Mouse (Mus musculus): Measurements from ENCODE around the gene Vps13d. TPM values are rescaled to one million over a fixed set of nuclear protein-coding genes. Genes with fewer than 3 reads are reported as not detected.

Vps13d gene
- polyA plus RNA-seq, 1 experiment from 2014 or later: 8.9 TPM

DNA sequence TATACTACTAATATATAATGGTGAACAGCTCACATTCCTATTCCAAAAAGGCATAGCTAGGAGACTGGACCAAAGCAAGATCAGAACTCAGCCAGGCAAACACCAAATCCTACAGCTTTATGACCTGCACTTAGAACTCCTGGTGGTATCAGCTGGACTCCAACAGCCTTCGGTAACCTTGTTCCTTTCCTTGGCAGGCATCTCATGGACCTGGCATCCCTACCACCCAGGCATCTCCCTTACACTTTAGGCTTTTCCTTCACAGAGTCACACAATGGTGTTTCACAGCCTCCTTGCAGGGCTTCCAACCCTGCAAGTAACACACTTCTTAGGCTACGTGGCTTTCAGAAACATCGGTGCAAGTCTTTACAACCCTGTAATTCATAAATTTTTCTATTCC is 226.4 kb downstream of the Vps13d start:
- Histone ChIP-seq H3K4me1 (ENCODE audit: control insufficient read depth, insufficient read depth, low read length) (no peaks in the 10 kb centered on the region; the same call in 1 of the 2 replicates), H3K4me3 (ENCODE audit: low read depth, low read length) (no peak overlapping the region), H3K36me3 (ENCODE audit: control insufficient read depth, insufficient read depth, low read length) (no peaks in the 10 kb centered on the region), H3K4me2 (ENCODE audit: low read length) (no peak overlapping the region), H3K9me3 (replicated peaks; ENCODE audit: control insufficient read depth, low read length, poor library complexity, severe bottlenecking) (no peaks in the 10 kb centered on the region), H3K27me3 (ENCODE audit: control insufficient read depth, insufficient read depth, low read depth, low read length) (no peaks in the 10 kb centered on the region), H3K27ac (ENCODE audit: low read length) (no peak overlapping the region), H3K9ac (ENCODE audit: low read depth, low read length) (no peak overlapping the region)
- WGBS: 93% methylated on average over 3 of the region's 3 CpGs
- ATAC-seq: no peak

- ATAC-seq: no peak
- H3K4me3 ChIP-seq (ENCODE audit: low read depth, low read length): no peak overlapping the region
- H3K9me3 ChIP-seq (replicated peaks; ENCODE audit: control insufficient read depth, low read length, poor library complexity, severe bottlenecking): no peaks in the 10 kb centered on the region
- 75% methylated on average over 2 of the region's 2 CpGs for WGBS
- no peaks in the 10 kb centered on the region for H3K36me3 ChIP-seq (ENCODE audit: control insufficient read depth, insufficient read depth, low read length)
- H3K27me3 ChIP-seq (ENCODE audit: control insufficient read depth, insufficient read depth, low read depth, low read length): no peaks in the 10 kb centered on the region
- H3K9ac ChIP-seq (ENCODE audit: low read depth, low read length): no peak overlapping the region
- H3K27ac ChIP-seq (ENCODE audit: low read length): no peak overlapping the region
- H3K4me1 ChIP-seq (ENCODE audit: control insufficient read depth, insufficient read depth, low read length): no peaks in the 10 kb centered on the region; the same call in 1 of the 2 replicates
- no peak overlapping the region for H3K4me2 ChIP-seq (ENCODE audit: low read length)
These were observed 229.6 kb downstream of the Vps13d start for GRCm38 (mm10) chr4:144965255-144965654.

- Histone ChIP-seq H3K4me3 (ENCODE audit: low read depth, low read length) (no peak overlapping the region), H3K4me2 (ENCODE audit: low read length) (no peak overlapping the region)
- WGBS: 56% methylated on average over 3 of the region's 3 CpGs
These were observed 233.1 kb downstream of the Vps13d start for GRCm38 (mm10) chr4:144961696-144962095.

DNA sequence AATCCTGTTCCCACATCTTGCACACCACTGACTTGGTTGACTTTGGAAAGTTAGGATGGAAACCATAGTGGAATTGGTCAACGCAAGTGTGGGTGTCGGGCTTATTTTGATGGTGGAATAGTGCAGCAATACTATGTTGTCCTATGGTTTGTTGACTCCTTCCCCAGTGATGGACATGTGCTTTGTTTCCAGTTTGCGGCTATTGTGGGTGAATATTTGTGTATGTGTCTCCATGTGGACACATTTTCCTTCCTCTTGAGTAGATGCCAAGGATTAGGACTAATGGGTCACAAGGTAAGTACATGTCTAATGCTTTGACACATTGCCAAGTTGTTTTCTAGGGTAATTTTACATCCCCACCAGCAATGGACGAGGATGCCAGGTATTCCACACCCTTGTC is 233.6 kb downstream of the Vps13d start:
- 80% methylated on average over 4 of the region's 4 CpGs for WGBS
- no peak for ATAC-seq
- Histone ChIP-seq H3K4me2 (ENCODE audit: low read length) (no peak overlapping the region), H3K27me3 (ENCODE audit: control insufficient read depth, insufficient read depth, low read depth, low read length) (no peaks in the 10 kb centered on the region), H3K36me3 (ENCODE audit: control insufficient read depth, insufficient read depth, low read length) (no peaks in the 10 kb centered on the region), H3K27ac (ENCODE audit: low read length) (no peak overlapping the region), H3K9me3 (replicated peaks; ENCODE audit: control insufficient read depth, low read length, poor library complexity, severe bottlenecking) (no peaks in the 10 kb centered on the region), H3K9ac (ENCODE audit: low read depth, low read length) (no peak overlapping the region), H3K4me3 (ENCODE audit: low read depth, low read length) (no peak overlapping the region), H3K4me1 (ENCODE audit: control insufficient read depth, insufficient read depth, low read length) (no peaks in the 10 kb centered on the region; the same call in 1 of the 2 replicates)

More at GRCm38 (mm10) chr4:144961696-144962095, 233.1 kb downstream of the Vps13d start:
- H3K27me3 ChIP-seq (ENCODE audit: control insufficient read depth, insufficient read depth, low read depth, low read length): no peaks in the 10 kb centered on the region
- H3K27ac ChIP-seq (ENCODE audit: low read length): no peak overlapping the region
- H3K9ac ChIP-seq (ENCODE audit: low read depth, low read length): no peak overlapping the region
- no peaks in the 10 kb centered on the region for H3K36me3 ChIP-seq (ENCODE audit: control insufficient read depth, insufficient read depth, low read length)
- no peaks in the 10 kb centered on the region for H3K9me3 ChIP-seq (replicated peaks; ENCODE audit: control insufficient read depth, low read length, poor library complexity, severe bottlenecking)
- H3K4me1 ChIP-seq (ENCODE audit: control insufficient read depth, insufficient read depth, low read length): no peaks in the 10 kb centered on the region; the same call in 1 of the 2 replicates
- no peak for ATAC-seq

DNA sequence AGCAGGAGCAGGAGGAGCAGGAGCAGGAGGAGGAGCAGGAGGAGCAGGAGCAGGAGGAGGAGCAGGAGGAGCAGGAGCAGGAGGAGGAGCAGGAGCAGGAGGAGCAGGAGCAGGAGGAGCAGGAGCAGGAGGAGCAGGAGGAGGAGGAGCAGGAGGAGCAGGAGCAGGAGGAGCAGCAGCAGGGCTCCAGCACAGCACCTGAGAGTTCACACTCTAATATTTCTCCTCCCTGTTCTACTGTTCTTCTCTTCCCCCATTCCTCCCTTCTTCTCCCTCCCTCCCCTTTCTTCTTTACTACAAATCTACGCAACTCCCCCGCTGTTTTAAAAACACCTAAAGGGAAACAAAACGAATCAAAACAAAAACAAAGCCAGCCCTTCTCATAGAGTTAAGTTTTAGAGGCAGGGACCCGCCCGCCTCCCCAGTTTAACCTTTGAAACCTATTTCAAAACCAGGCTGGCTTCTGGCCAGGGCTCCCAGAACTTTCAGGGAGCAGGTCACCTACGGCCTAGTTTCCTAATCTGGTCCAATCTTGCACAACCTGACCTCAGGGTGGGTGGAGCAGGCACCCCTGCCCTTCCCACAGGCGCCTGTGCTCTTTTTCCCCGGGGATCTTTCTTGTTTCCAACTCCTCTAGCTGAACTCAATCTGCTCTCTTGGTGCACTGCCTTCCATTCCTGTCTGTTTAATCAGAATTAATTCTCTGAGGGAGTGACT is 234.5 kb downstream of the Vps13d start:
- no peak overlapping the region for H3K27ac ChIP-seq (ENCODE audit: low read length)
- ATAC-seq: no peak
- WGBS: 63% methylated on average over 8 of the region's 8 CpGs
- no peak overlapping the region for H3K4me3 ChIP-seq (ENCODE audit: low read depth, low read length)
- H3K36me3 ChIP-seq (ENCODE audit: control insufficient read depth, insufficient read depth, low read length): no peaks in the 10 kb centered on the region
- H3K4me2 ChIP-seq (ENCODE audit: low read length): no peak overlapping the region
- H3K4me1 ChIP-seq (ENCODE audit: control insufficient read depth, insufficient read depth, low read length): no peaks in the 10 kb centered on the region; the same call in 1 of the 2 replicates
- H3K27me3 ChIP-seq (ENCODE audit: control insufficient read depth, insufficient read depth, low read depth, low read length): no peaks in the 10 kb centered on the region
- no peak overlapping the region for H3K9ac ChIP-seq (ENCODE audit: low read depth, low read length)
- H3K9me3 ChIP-seq (replicated peaks; ENCODE audit: control insufficient read depth, low read length, poor library complexity, severe bottlenecking): no peaks in the 10 kb centered on the region

- H3K36me3 ChIP-seq (ENCODE audit: control insufficient read depth, insufficient read depth, low read length): no peaks in the 10 kb centered on the region
- no peaks in the 10 kb centered on the region for H3K27me3 ChIP-seq (ENCODE audit: control insufficient read depth, insufficient read depth, low read depth, low read length)
- WGBS: 73% methylated on average over 2 of the region's 2 CpGs
- H3K4me1 ChIP-seq (ENCODE audit: control insufficient read depth, insufficient read depth, low read length): no peaks in the 10 kb centered on the region
- no peak overlapping the region for H3K4me3 ChIP-seq (ENCODE audit: low read depth, low read length)
- ATAC-seq: no peak
- H3K4me2 ChIP-seq (ENCODE audit: low read length): no peak overlapping the region
- no peak overlapping the region for H3K27ac ChIP-seq (ENCODE audit: low read length)
- H3K9me3 ChIP-seq (replicated peaks; ENCODE audit: control insufficient read depth, low read length, poor library complexity, severe bottlenecking): no peaks in the 10 kb centered on the region
- H3K9ac ChIP-seq (ENCODE audit: low read depth, low read length): no peak overlapping the region
These were observed 237.1 kb downstream of the Vps13d start for GRCm38 (mm10) chr4:144957721-144958120.

GRCm38 (mm10) chr4:144957186-144957585 is 237.6 kb downstream of the Vps13d start:
- no peak overlapping the region for H3K9ac ChIP-seq (ENCODE audit: low read depth, low read length)
- H3K4me1 ChIP-seq (ENCODE audit: control insufficient read depth, insufficient read depth, low read length): no peaks in the 10 kb centered on the region
- no peaks in the 10 kb centered on the region for H3K36me3 ChIP-seq (ENCODE audit: control insufficient read depth, insufficient read depth, low read length)
- H3K27me3 ChIP-seq (ENCODE audit: control insufficient read depth, insufficient read depth, low read depth, low read length): no peaks in the 10 kb centered on the region
- ATAC-seq: no peak
- no peak overlapping the region for H3K27ac ChIP-seq (ENCODE audit: low read length)
- WGBS: 80% methylated on average over 4 of the region's 4 CpGs
- no peak overlapping the region for H3K4me2 ChIP-seq (ENCODE audit: low read length)
- no peak overlapping the region for H3K4me3 ChIP-seq (ENCODE audit: low read depth, low read length)
- H3K9me3 ChIP-seq (replicated peaks; ENCODE audit: control insufficient read depth, low read length, poor library complexity, severe bottlenecking): no peaks in the 10 kb centered on the region

DNA sequence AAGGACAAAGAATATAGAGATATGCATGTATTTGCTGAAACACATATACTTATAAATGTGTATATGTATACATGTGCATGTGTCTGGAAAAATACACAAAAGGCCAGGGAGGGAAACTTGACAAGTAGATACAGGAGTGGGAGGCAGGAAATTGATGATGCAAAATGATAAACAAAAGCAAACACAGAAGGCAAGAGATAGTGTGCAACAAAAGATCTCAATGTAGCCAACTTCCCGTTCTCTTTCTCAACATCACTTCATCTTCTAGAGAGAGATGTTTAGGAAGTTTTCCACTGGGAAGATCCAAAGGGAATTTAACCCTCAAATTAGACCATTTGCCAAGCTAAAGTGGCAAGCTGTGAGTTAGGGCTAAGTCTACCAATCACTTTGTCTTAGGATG is 238.5 kb downstream of the Vps13d start:
- Histone ChIP-seq H3K4me3 (ENCODE audit: low read depth, low read length) (no peak overlapping the region), H3K4me1 (ENCODE audit: control insufficient read depth, insufficient read depth, low read length) (no peaks in the 10 kb centered on the region), H3K27me3 (ENCODE audit: control insufficient read depth, insufficient read depth, low read depth, low read length) (no peaks in the 10 kb centered on the region), H3K4me2 (ENCODE audit: low read length) (no peak overlapping the region), H3K9ac (ENCODE audit: low read depth, low read length) (no peak overlapping the region), H3K36me3 (ENCODE audit: control insufficient read depth, insufficient read depth, low read length) (no peaks in the 10 kb centered on the region), H3K27ac (ENCODE audit: low read length) (no peak overlapping the region), H3K9me3 (replicated peaks; ENCODE audit: control insufficient read depth, low read length, poor library complexity, severe bottlenecking) (no peaks in the 10 kb centered on the region)
- WGBS: 88% methylated on average over 1 of the region's 1 CpGs
- no peak for ATAC-seq

DNA sequence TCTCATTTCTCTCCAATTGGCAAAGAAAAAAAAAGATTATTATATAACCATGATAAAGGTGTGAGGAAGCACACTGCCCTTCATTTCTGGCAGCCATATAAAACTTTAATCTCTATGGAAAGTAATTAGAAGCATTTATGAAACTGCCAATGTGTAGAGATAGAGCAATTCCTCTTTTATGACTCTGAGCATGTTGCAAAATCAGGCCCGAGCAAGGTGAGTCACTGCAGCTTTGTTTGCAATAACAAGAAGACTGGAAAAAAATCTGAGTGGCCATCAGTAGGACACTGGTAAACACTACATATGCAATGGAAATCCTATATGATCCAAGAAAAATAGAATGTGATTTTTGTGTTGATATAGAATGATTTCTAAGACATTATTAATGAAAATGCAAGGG is 238.9 kb downstream of the Vps13d start:
- Histone ChIP-seq H3K9me3 (replicated peaks; ENCODE audit: control insufficient read depth, low read length, poor library complexity, severe bottlenecking) (no peaks in the 10 kb centered on the region), H3K27ac (ENCODE audit: low read length) (no peak overlapping the region), H3K27me3 (ENCODE audit: control insufficient read depth, insufficient read depth, low read depth, low read length) (no peaks in the 10 kb centered on the region), H3K4me3 (ENCODE audit: low read depth, low read length) (no peak overlapping the region), H3K9ac (ENCODE audit: low read depth, low read length) (no peak overlapping the region), H3K4me2 (ENCODE audit: low read length) (no peak overlapping the region), H3K4me1 (ENCODE audit: control insufficient read depth, insufficient read depth, low read length) (no peaks in the 10 kb centered on the region), H3K36me3 (ENCODE audit: control insufficient read depth, insufficient read depth, low read length) (no peaks in the 10 kb centered on the region)
- WGBS: 86% methylated on average over 1 of the region's 1 CpGs
- no peak for ATAC-seq
